Mouse (Mus musculus): ENCODE data around the gene Abhd17a. TPM values are rescaled to one million over a fixed set of nuclear protein-coding genes. Genes with fewer than 3 reads are reported as not detected.

The Abhd17a gene
- total and polyA plus RNA-seq, 2 experiments, result 45.7 to 194 TPM

GRCm38 (mm10) chr10:80572477-80572876 is 17.7 kb downstream of the Abhd17a start:
- no peak overlapping the region for H3K9ac ChIP-seq (ENCODE audit: low read depth, low read length)
- H3K79me2 ChIP-seq (ENCODE audit: control insufficient read depth, insufficient read depth, low read length), result peaks cover 22% of the 10 kb centered on the region
- no peaks in the 10 kb centered on the region for H3K27me3 ChIP-seq (ENCODE audit: control insufficient read depth, insufficient read depth, low read length)
- no peak overlapping the region for H3K27ac ChIP-seq (replicated peaks; ENCODE audit: insufficient read depth, low read depth, low read length)
- H3K4me1 ChIP-seq (ENCODE audit: control insufficient read depth, insufficient read depth, low read length), result peaks cover 3% of the 10 kb centered on the region
- WGBS, result 98% methylated on average over 2 of the region's 2 CpGs
- no peak for TF ChIP-seq CTCF (IDR thresholded peaks at IDR 0.05; ENCODE audit: low read depth, low read length)
- no peak for TF ChIP-seq POLR2A (IDR thresholded peaks at IDR 0.05; ENCODE audit: extremely low read depth, insufficient read depth, low read length)
- H3K36me3 ChIP-seq (ENCODE audit: control insufficient read depth, insufficient read depth, low read length), result no peaks in the 10 kb centered on the region
- H3K4me3 ChIP-seq (ENCODE audit: insufficient read depth, low read depth, low read length), result no peak overlapping the region
- no peak for DNase-seq (ENCODE audit: extremely low read depth, low read depth, low spot score)

GRCm38 (mm10) chr10:80570871-80571836 is 19.0 kb downstream of the Abhd17a start:
- Histone ChIP-seq H3K79me2 (ENCODE audit: control insufficient read depth, insufficient read depth, low read length) (peaks cover 16% of the 10 kb centered on the region), H3K36me3 (ENCODE audit: control insufficient read depth, insufficient read depth, low read length) (no peaks in the 10 kb centered on the region), H3K9ac (ENCODE audit: low read depth, low read length) (no peak overlapping the region), H3K27me3 (ENCODE audit: control insufficient read depth, insufficient read depth, low read length) (no peaks in the 10 kb centered on the region), H3K4me1 (ENCODE audit: control insufficient read depth, insufficient read depth, low read length) (peaks cover 3% of the 10 kb centered on the region), H3K4me3 (ENCODE audit: insufficient read depth, low read depth, low read length) (no peak overlapping the region), H3K27ac (replicated peaks; ENCODE audit: insufficient read depth, low read depth, low read length) (no peak overlapping the region)
- 65% methylated on average over 30 of the region's 30 CpGs for WGBS
- DNase-seq (ENCODE audit: extremely low read depth, low read depth, low spot score), result no peak
- TF ChIP-seq CTCF (IDR thresholded peaks at IDR 0.05; ENCODE audit: low read depth, low read length) (no peak), POLR2A (IDR thresholded peaks at IDR 0.05; ENCODE audit: extremely low read depth, insufficient read depth, low read length) (no peak)

GRCm38 (mm10) chr10:80570419-80570818 is 19.7 kb downstream of the Abhd17a start:
- H3K4me1 ChIP-seq (ENCODE audit: control insufficient read depth, insufficient read depth, low read length), result no peaks in the 10 kb centered on the region; the same call in 1 of the 2 replicates
- WGBS, result 80% methylated on average over 10 of the region's 10 CpGs
- no peak for TF ChIP-seq POLR2A (IDR thresholded peaks at IDR 0.05; ENCODE audit: extremely low read depth, insufficient read depth, low read length)
- no peak for TF ChIP-seq CTCF (IDR thresholded peaks at IDR 0.05; ENCODE audit: low read depth, low read length)
- H3K27me3 ChIP-seq (ENCODE audit: control insufficient read depth, insufficient read depth, low read length), result no peaks in the 10 kb centered on the region
- H3K9ac ChIP-seq (ENCODE audit: low read depth, low read length), result no peak overlapping the region
- no peak overlapping the region for H3K4me3 ChIP-seq (ENCODE audit: insufficient read depth, low read depth, low read length)
- peak overlapping the region; percentile 51; the same call in 1 of the 2 replicates for H3K27ac ChIP-seq (replicated peaks; ENCODE audit: insufficient read depth, low read depth, low read length)
- no peak for DNase-seq (ENCODE audit: extremely low read depth, low read depth, low spot score)
- no peaks in the 10 kb centered on the region for H3K36me3 ChIP-seq (ENCODE audit: control insufficient read depth, insufficient read depth, low read length)
- H3K79me2 ChIP-seq (ENCODE audit: control insufficient read depth, insufficient read depth, low read length), result peaks cover 9% of the 10 kb centered on the region; the same call in 1 of the 2 replicates

- peak overlapping the region; percentile 55 for H3K9ac ChIP-seq (ENCODE audit: low read depth, low read length)
- peaks cover 6% of the 10 kb centered on the region; the same call in 1 of the 2 replicates for H3K79me2 ChIP-seq (ENCODE audit: control insufficient read depth, insufficient read depth, low read length)
- peak overlapping the region; percentile 51 for H3K27ac ChIP-seq (replicated peaks; ENCODE audit: insufficient read depth, low read depth, low read length)
- peak overlapping the region; percentile 36 for H3K4me3 ChIP-seq (ENCODE audit: insufficient read depth, low read depth, low read length)
- WGBS, result 13% methylated on average over 10 of the region's 10 CpGs
- no peak for TF ChIP-seq CTCF (IDR thresholded peaks at IDR 0.05; ENCODE audit: low read depth, low read length)
- H3K27me3 ChIP-seq (ENCODE audit: control insufficient read depth, insufficient read depth, low read length), result no peaks in the 10 kb centered on the region
- H3K36me3 ChIP-seq (ENCODE audit: control insufficient read depth, insufficient read depth, low read length), result no peaks in the 10 kb centered on the region
- peak; percentile 85 for DNase-seq (ENCODE audit: extremely low read depth, low read depth, low spot score)
- H3K4me1 ChIP-seq (ENCODE audit: control insufficient read depth, insufficient read depth, low read length), result no peaks in the 10 kb centered on the region; the same call in 1 of the 2 replicates
These were observed 20.5 kb downstream of the Abhd17a start for GRCm38 (mm10) chr10:80569664-80570066.

GRCm38 (mm10) chr10:80568876-80569275 is 21.3 kb downstream of the Abhd17a start:
- TF ChIP-seq CTCF (IDR thresholded peaks at IDR 0.05; ENCODE audit: low read depth, low read length), result no peak
- no peaks in the 10 kb centered on the region for H3K27me3 ChIP-seq (ENCODE audit: control insufficient read depth, insufficient read depth, low read length)
- H3K9ac ChIP-seq (ENCODE audit: low read depth, low read length), result no peak overlapping the region
- no peak for DNase-seq (ENCODE audit: extremely low read depth, low read depth, low spot score)
- no peak overlapping the region for H3K4me3 ChIP-seq (ENCODE audit: insufficient read depth, low read depth, low read length)
- WGBS, result 95% methylated on average over 29 of the region's 29 CpGs
- no peaks in the 10 kb centered on the region; the same call in 1 of the 2 replicates for H3K4me1 ChIP-seq (ENCODE audit: control insufficient read depth, insufficient read depth, low read length)
- no peaks in the 10 kb centered on the region for H3K36me3 ChIP-seq (ENCODE audit: control insufficient read depth, insufficient read depth, low read length)
- H3K27ac ChIP-seq (replicated peaks; ENCODE audit: insufficient read depth, low read depth, low read length), result no peak overlapping the region
- peaks cover 6% of the 10 kb centered on the region; the same call in 1 of the 2 replicates for H3K79me2 ChIP-seq (ENCODE audit: control insufficient read depth, insufficient read depth, low read length)

All from liver, adult 2 months (tissue).